ENCODE assay signal across 40 mouse cellular contexts in the genomic region with DNA sequence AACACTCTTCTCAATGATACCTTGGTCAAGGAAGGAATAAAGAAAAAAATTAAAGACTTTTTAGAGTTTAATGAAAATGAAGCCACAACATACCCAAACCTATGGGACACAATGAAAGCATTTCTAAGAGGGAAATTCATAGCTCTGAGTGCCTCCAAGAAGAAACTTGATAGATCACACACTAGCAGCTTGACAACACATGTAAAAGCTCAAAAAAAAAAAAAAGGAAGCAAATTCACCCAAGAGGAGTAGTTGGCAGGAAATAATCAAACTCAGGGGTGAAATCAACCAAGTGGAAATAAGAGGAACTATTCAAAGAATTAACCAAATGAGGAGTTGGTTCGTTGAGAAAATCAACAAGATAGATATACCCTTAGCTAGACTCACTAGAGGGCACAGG. TPM values are rescaled to one million over a fixed set of nuclear protein-coding genes. Genes with fewer than 3 reads are reported as not detected.
"Had no signal": no experiment of that assay in that cellular context is flagged by ENCODE, and none has a peak within 500 bp of the region (broad histone marks: within the 10 kb centered on the region; RNA-seq: fewer than 3 reads in every experiment).

No protein-coding gene starts in this region.

RNA-seq across cellular contexts. Expression of a gene that starts 5.2 kb away (rescaled TPM):
- total RNA-seq: left cerebral cortex, postnatal 10 days; left cerebral cortex, postnatal 25 days; liver, adult 2 months; megakaryocyte, adult 5-6 weeks; megakaryocyte-erythroid progenitor cell, adult 5-6 weeks; midbrain, postnatal 0 days; monocyte, adult 5-6 weeks had no signal
- polyA plus RNA-seq: limb, embryonic 10.5 days; limb, embryonic 11.5 days; limb, embryonic 12.5 days; limb, embryonic 13.5 days; limb, embryonic 14.5 days; limb, embryonic 15.5 days; liver, adult 2 months; liver, embryonic 11.5 days; liver, embryonic 12.5 days; liver, embryonic 13.5 days; liver, embryonic 14.5 days; liver, embryonic 15.5 days; liver, embryonic 16.5 days; liver, postnatal 0 days; lung, adult 2 months; lung, embryonic 14.5 days; lung, embryonic 15.5 days; lung, embryonic 16.5 days; lung, postnatal 0 days; macrophage; midbrain, embryonic 10.5 days; midbrain, embryonic 11.5 days; midbrain, embryonic 12.5 days; midbrain, embryonic 13.5 days; midbrain, embryonic 14.5 days; midbrain, embryonic 15.5 days; midbrain, embryonic 16.5 days; midbrain, postnatal 0 days; myocyte; neural tube, embryonic 11.5 days; neural tube, embryonic 12.5 days had no signal

RNA-seq across cellular contexts. Expression of a gene that starts 7.7 kb away (rescaled TPM):
- total RNA-seq: left cerebral cortex, postnatal 10 days; left cerebral cortex, postnatal 14 days; left cerebral cortex, postnatal 25 days; left cerebral cortex, postnatal 36 days; left cerebral cortex, postnatal 4 days; liver, adult 2 months; megakaryocyte progenitor cell, adult 5-6 weeks; megakaryocyte, adult 5-6 weeks; megakaryocyte-erythroid progenitor cell, adult 5-6 weeks; midbrain, postnatal 0 days; monocyte, adult 5-6 weeks had no signal
- polyA plus RNA-seq: limb, embryonic 10.5 days; limb, embryonic 11.5 days; limb, embryonic 12.5 days; limb, embryonic 13.5 days; limb, embryonic 14.5 days; limb, embryonic 15.5 days; liver, adult 2 months; liver, embryonic 11.5 days; liver, embryonic 12.5 days; liver, embryonic 13.5 days; liver, embryonic 14.5 days; liver, embryonic 15.5 days; liver, embryonic 16.5 days; liver, postnatal 0 days; lung, adult 2 months; lung, embryonic 14.5 days; lung, embryonic 15.5 days; lung, embryonic 16.5 days; lung, postnatal 0 days; macrophage; midbrain, embryonic 10.5 days; midbrain, embryonic 11.5 days; midbrain, embryonic 12.5 days; midbrain, embryonic 13.5 days; midbrain, embryonic 14.5 days; midbrain, embryonic 15.5 days; midbrain, embryonic 16.5 days; midbrain, postnatal 0 days; myocyte; neural tube, embryonic 11.5 days; neural tube, embryonic 12.5 days had no signal

RNA-seq across cellular contexts. Expression of a gene that starts 24.6 kb away (rescaled TPM):
- total RNA-seq: left cerebral cortex, postnatal 10 days; left cerebral cortex, postnatal 14 days; left cerebral cortex, postnatal 25 days; left cerebral cortex, postnatal 36 days; left cerebral cortex, postnatal 4 days; liver, adult 2 months; megakaryocyte progenitor cell, adult 5-6 weeks; megakaryocyte, adult 5-6 weeks; megakaryocyte-erythroid progenitor cell, adult 5-6 weeks; midbrain, postnatal 0 days; monocyte, adult 5-6 weeks had no signal
- polyA plus RNA-seq: limb, embryonic 10.5 days; limb, embryonic 11.5 days; limb, embryonic 12.5 days; limb, embryonic 13.5 days; limb, embryonic 14.5 days; limb, embryonic 15.5 days; liver, adult 2 months; liver, embryonic 11.5 days; liver, embryonic 12.5 days; liver, embryonic 13.5 days; liver, embryonic 14.5 days; liver, embryonic 15.5 days; liver, embryonic 16.5 days; liver, postnatal 0 days; lung, adult 2 months; lung, embryonic 14.5 days; lung, embryonic 15.5 days; lung, embryonic 16.5 days; lung, postnatal 0 days; macrophage; midbrain, embryonic 10.5 days; midbrain, embryonic 11.5 days; midbrain, embryonic 12.5 days; midbrain, embryonic 13.5 days; midbrain, embryonic 14.5 days; midbrain, embryonic 15.5 days; midbrain, embryonic 16.5 days; midbrain, postnatal 0 days; myocyte; neural tube, embryonic 11.5 days; neural tube, embryonic 12.5 days had no signal

RNA-seq across cellular contexts. Expression of a gene that starts 25.8 kb away (rescaled TPM):
- total RNA-seq: left cerebral cortex, postnatal 10 days; left cerebral cortex, postnatal 14 days; left cerebral cortex, postnatal 25 days; left cerebral cortex, postnatal 36 days; left cerebral cortex, postnatal 4 days; liver, adult 2 months; megakaryocyte progenitor cell, adult 5-6 weeks; megakaryocyte, adult 5-6 weeks; megakaryocyte-erythroid progenitor cell, adult 5-6 weeks; midbrain, postnatal 0 days; monocyte, adult 5-6 weeks had no signal
- polyA plus RNA-seq: limb, embryonic 10.5 days; limb, embryonic 11.5 days; limb, embryonic 12.5 days; limb, embryonic 13.5 days; limb, embryonic 14.5 days; limb, embryonic 15.5 days; liver, adult 2 months; liver, embryonic 11.5 days; liver, embryonic 12.5 days; liver, embryonic 13.5 days; liver, embryonic 14.5 days; liver, embryonic 15.5 days; liver, embryonic 16.5 days; liver, postnatal 0 days; lung, adult 2 months; lung, embryonic 14.5 days; lung, embryonic 15.5 days; lung, embryonic 16.5 days; lung, postnatal 0 days; macrophage; midbrain, embryonic 10.5 days; midbrain, embryonic 11.5 days; midbrain, embryonic 12.5 days; midbrain, embryonic 13.5 days; midbrain, embryonic 14.5 days; midbrain, embryonic 15.5 days; midbrain, embryonic 16.5 days; midbrain, postnatal 0 days; myocyte; neural tube, embryonic 11.5 days; neural tube, embryonic 12.5 days had no signal

RNA-seq across cellular contexts. Expression of a gene that starts 36.7 kb away (rescaled TPM):
- total RNA-seq: left cerebral cortex, postnatal 10 days; left cerebral cortex, postnatal 14 days; left cerebral cortex, postnatal 25 days; left cerebral cortex, postnatal 36 days; left cerebral cortex, postnatal 4 days; liver, adult 2 months; megakaryocyte progenitor cell, adult 5-6 weeks; megakaryocyte, adult 5-6 weeks; megakaryocyte-erythroid progenitor cell, adult 5-6 weeks; midbrain, postnatal 0 days; monocyte, adult 5-6 weeks had no signal
- polyA plus RNA-seq: limb, embryonic 10.5 days; limb, embryonic 11.5 days; limb, embryonic 12.5 days; limb, embryonic 13.5 days; limb, embryonic 14.5 days; limb, embryonic 15.5 days; liver, adult 2 months; liver, embryonic 11.5 days; liver, embryonic 12.5 days; liver, embryonic 13.5 days; liver, embryonic 14.5 days; liver, embryonic 15.5 days; liver, embryonic 16.5 days; liver, postnatal 0 days; lung, adult 2 months; lung, embryonic 14.5 days; lung, embryonic 15.5 days; lung, embryonic 16.5 days; lung, postnatal 0 days; macrophage; midbrain, embryonic 10.5 days; midbrain, embryonic 11.5 days; midbrain, embryonic 12.5 days; midbrain, embryonic 13.5 days; midbrain, embryonic 14.5 days; midbrain, embryonic 15.5 days; midbrain, embryonic 16.5 days; midbrain, postnatal 0 days; myocyte; neural tube, embryonic 11.5 days; neural tube, embryonic 12.5 days had no signal
